Mouse (Mus musculus) limb, embryonic 14.5 days (tissue): ENCODE data around the gene Blvrb. TPM values are rescaled to one million over a fixed set of nuclear protein-coding genes. Genes with fewer than 3 reads are reported as not detected.

Experiments
- ATAC-seq: fragments of 200-750 bp; cut with Nextera tagmentation; 2 replicates; pipeline ENCODE4 v1.8.0; 2017; ENCODE audit warnings: low read depth, moderate number of reproducible peaks, moderate TSS enrichment; ENCODE audit not compliant: low FRiP score
- DNase-seq: peaks from one replicate; pipeline ENCODE4 v3.0.0-alpha.2; 2015; ENCODE audit warnings: low spot score
- H3K27ac ChIP-seq: fragments of 300-500 bp; sonication (generic); replicated peaks from 2 replicates; pipeline ENCODE4 v1.5.1; 2014; ENCODE audit warnings: low read depth, mild to moderate bottlenecking, low read length, moderate library complexity, mixed read lengths
- H3K27me3 ChIP-seq: fragments of 300-500 bp; sonication (generic); 2 replicates; pipeline ENCODE4 v1.6.1; 2014; ENCODE audit warnings: low read length, mixed read lengths; ENCODE audit not compliant: control insufficient read depth, insufficient read depth
- H3K36me3 ChIP-seq: fragments of 300-500 bp; sonication (generic); 2 replicates; pipeline ENCODE4 v1.6.1; 2014; ENCODE audit warnings: mild to moderate bottlenecking, low read length, moderate library complexity, mixed read lengths; ENCODE audit not compliant: control insufficient read depth, insufficient read depth
- H3K4me1 ChIP-seq: fragments of 300-500 bp; sonication (generic); 2 replicates; pipeline ENCODE4 v1.6.1; 2014; ENCODE audit warnings: antibody characterized with exemption, low read length, mixed read lengths; ENCODE audit not compliant: control insufficient read depth, insufficient read depth
- H3K4me2 ChIP-seq: fragments of 300-500 bp; sonication (generic); replicated peaks from 2 replicates; pipeline ENCODE4 v1.6.1; 2014; ENCODE audit warnings: low read depth, mild to moderate bottlenecking, low read length, moderate library complexity; ENCODE audit not compliant: severe bottlenecking
- H3K4me3 ChIP-seq: fragments of 300-500 bp; sonication (generic); replicated peaks from 2 replicates; pipeline ENCODE4 v1.5.1; 2014; ENCODE audit warnings: low read length
- H3K9ac ChIP-seq: fragments of 300-500 bp; sonication (generic); 2 replicates; pipeline ENCODE4 v1.6.1; 2014; ENCODE audit warnings: mild to moderate bottlenecking, low read depth, low read length, moderate library complexity; ENCODE audit not compliant: severe bottlenecking
- H3K9me3 ChIP-seq: fragments of 300-500 bp; sonication (generic); 2 replicates; pipeline ENCODE4 v1.6.1; 2016; ENCODE audit warnings: low read length; ENCODE audit not compliant: control insufficient read depth
- POLR2A ChIP-seq: fragments of 200-500 bp; IDR thresholded peaks from 2 replicates; pipeline ENCODE4 v1.8.0; 2012; ENCODE audit warnings: inconsistent platforms, mild to moderate bottlenecking, moderate library complexity, borderline replicate concordance; ENCODE audit not compliant: insufficient read depth, insufficient read length; ENCODE audit errors: extremely low read depth
- WGBS: fragments of 180-500 bp; shearing (Covaris S2); extraction: QIAGEN DNeasy Blood & Tissue Kit; methylation state at CpG from one replicate; pipeline ENCODE4 v1.1.7; 2014; 5-methylcytosine and 5-hydroxymethylcytosine counted together
- polyA plus RNA-seq, 2 experiments: library from polyadenylated mRNA; depleted of rRNA in 1 of 2; stranded (reverse) in 1 of 2; unstranded in 1 of 2; fragments of >200 nt; fragmentation: Nextera tagmentation in 1 of 2; extraction: Ambion mirVana in 1 of 2; gene quantifications; 2 replicates each; pipeline versions ENCODE4 v1.2.1 to v1.2.3; 2012 to 2014

The Blvrb gene
- polyA plus RNA-seq, 2 experiments: 44.8 to 60.8 TPM

DNA sequence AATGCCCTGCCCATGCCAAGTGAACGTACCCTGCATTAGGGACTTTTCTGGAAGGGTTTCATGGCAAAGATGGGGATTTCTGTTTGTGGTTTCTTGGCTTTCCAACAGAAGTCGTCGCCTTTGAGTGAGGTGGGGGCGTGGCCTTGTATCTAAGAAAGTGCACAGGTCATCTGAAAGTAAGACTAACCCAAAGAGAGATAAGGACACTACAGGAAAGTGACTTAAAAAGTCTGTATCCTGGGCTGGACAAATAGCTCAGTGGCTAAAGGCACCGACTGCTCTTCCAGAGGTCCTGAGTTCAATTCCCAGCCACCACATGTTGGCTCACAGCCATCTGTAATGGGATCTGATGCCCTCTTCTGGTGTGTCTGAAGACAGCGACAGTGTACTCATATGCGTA, 30.8 kb downstream of the Blvrb start:
- WGBS: 82% methylated on average over 7 of the region's 7 CpGs
- ATAC-seq: no peak
- H3K4me2 ChIP-seq: no peak overlapping the region
- no peak overlapping the region for H3K9ac ChIP-seq
- 0 out of 2 replicates have a peak, but pooled peaks cover 7% of the 10 kb centered on the region for H3K4me1 ChIP-seq
- H3K27ac ChIP-seq: no peak overlapping the region
- DNase-seq: no peak
- H3K36me3 ChIP-seq: peaks cover 18% of the 10 kb centered on the region
- H3K27me3 ChIP-seq: no peaks in the 10 kb centered on the region
- no peak overlapping the region for H3K4me3 ChIP-seq
- H3K9me3 ChIP-seq: no peaks in the 10 kb centered on the region
- TF ChIP-seq POLR2A: no peak

DNA sequence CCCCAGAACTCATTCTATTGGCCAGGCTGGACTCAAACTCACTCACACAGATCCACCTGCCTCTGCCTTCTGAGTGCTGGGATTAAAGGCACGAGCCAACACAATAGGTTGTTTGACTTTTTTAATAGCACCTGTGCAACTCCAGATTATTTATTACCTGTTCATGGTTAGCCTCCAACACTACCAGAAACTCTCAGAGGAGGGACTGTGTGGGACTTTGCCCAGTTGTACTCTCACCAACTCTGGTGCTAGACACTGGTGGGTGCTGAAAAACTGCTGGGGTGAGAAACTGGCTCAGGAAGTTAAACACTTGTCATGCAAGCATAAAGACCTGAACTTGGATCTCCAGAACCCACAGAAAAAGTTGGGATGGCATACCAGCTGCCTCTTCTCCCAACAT, 32.0 kb downstream of the Blvrb start:
- no peak for TF ChIP-seq POLR2A
- H3K9ac ChIP-seq: no peak overlapping the region
- H3K4me2 ChIP-seq: no peak overlapping the region
- H3K9me3 ChIP-seq: no peaks in the 10 kb centered on the region
- H3K4me1 ChIP-seq: 0 out of 2 replicates have a peak, but pooled peaks cover 7% of the 10 kb centered on the region
- peaks cover 18% of the 10 kb centered on the region for H3K36me3 ChIP-seq
- H3K27me3 ChIP-seq: no peaks in the 10 kb centered on the region
- WGBS: 71% methylated on average over 1 of the region's 1 CpGs
- DNase-seq: no peak
- ATAC-seq: no peak
- H3K27ac ChIP-seq: no peak overlapping the region
- H3K4me3 ChIP-seq: no peak overlapping the region

DNA sequence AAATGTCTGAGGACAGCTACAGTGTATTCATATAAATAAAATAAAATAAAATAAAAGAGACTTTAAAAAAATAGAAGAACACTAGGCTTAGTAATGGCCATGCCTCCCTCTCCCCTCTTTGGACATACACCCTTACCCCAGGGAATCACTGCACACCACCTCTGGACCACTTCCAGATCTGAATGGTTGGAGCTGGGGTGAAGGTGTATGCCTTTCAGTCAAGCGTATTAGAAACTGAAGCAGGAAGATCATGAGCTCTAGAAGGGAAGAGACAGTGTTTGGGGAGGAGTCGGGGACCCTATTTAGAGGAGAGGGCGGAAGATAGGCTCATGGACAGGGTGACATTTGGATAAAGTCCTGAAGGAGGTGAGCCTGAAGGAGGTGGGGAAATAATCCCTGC, 32.7 kb downstream of the Blvrb start:
- H3K4me1 ChIP-seq: 0 out of 2 replicates have a peak, but pooled peaks cover 4% of the 10 kb centered on the region
- peak overlapping the region; percentile 45; the same call in 1 of the 2 replicates for H3K4me2 ChIP-seq
- peak overlapping the region; percentile 77 for H3K27ac ChIP-seq
- no peaks in the 10 kb centered on the region for H3K27me3 ChIP-seq
- H3K9ac ChIP-seq: no peak overlapping the region
- no peak overlapping the region for H3K4me3 ChIP-seq
- ATAC-seq: no peak
- peaks cover 18% of the 10 kb centered on the region for H3K36me3 ChIP-seq
- TF ChIP-seq POLR2A: no peak
- 72% methylated on average over 3 of the region's 3 CpGs for WGBS
- H3K9me3 ChIP-seq: no peaks in the 10 kb centered on the region
- no peak for DNase-seq

- H3K4me3 ChIP-seq: peak overlapping the region; percentile 22
- DNase-seq: no peak
- peak overlapping the region; percentile 45 for H3K4me2 ChIP-seq
- H3K4me1 ChIP-seq: peaks cover 4% of the 10 kb centered on the region; the same call in 1 of the 2 replicates
- no peak for TF ChIP-seq POLR2A
- 20% methylated on average over 8 of the region's 11 CpGs for WGBS
- H3K36me3 ChIP-seq: peaks cover 16% of the 10 kb centered on the region
- no peaks in the 10 kb centered on the region for H3K27me3 ChIP-seq
- peak overlapping the region; percentile 77 for H3K27ac ChIP-seq
- peak overlapping the region; percentile 36; the same call in 1 of the 2 replicates for H3K9ac ChIP-seq
- no peak for ATAC-seq
- H3K9me3 ChIP-seq: no peaks in the 10 kb centered on the region
Measured at GRCm38 (mm10) chr7:27480927-27481626, 33.3 kb downstream of the Blvrb start.

GRCm38 (mm10) chr7:27481627-27481969, 33.8 kb downstream of the Blvrb start:
- peak overlapping the region; percentile 77 for H3K27ac ChIP-seq
- peaks cover 7% of the 10 kb centered on the region; the same call in 1 of the 2 replicates for H3K4me1 ChIP-seq
- H3K36me3 ChIP-seq: peaks cover 11% of the 10 kb centered on the region; the same call in 1 of the 2 replicates
- peak overlapping the region; percentile 22 for H3K4me3 ChIP-seq
- 0% methylated on average over 4 of the region's 12 CpGs for WGBS
- no peaks in the 10 kb centered on the region for H3K9me3 ChIP-seq
- ATAC-seq (peak; percentile 91), DNase-seq (peak; percentile 85)
- peak overlapping the region; percentile 45 for H3K4me2 ChIP-seq
- no peaks in the 10 kb centered on the region for H3K27me3 ChIP-seq
- H3K9ac ChIP-seq: peak overlapping the region; percentile 36
- no peak for TF ChIP-seq POLR2A

DNA sequence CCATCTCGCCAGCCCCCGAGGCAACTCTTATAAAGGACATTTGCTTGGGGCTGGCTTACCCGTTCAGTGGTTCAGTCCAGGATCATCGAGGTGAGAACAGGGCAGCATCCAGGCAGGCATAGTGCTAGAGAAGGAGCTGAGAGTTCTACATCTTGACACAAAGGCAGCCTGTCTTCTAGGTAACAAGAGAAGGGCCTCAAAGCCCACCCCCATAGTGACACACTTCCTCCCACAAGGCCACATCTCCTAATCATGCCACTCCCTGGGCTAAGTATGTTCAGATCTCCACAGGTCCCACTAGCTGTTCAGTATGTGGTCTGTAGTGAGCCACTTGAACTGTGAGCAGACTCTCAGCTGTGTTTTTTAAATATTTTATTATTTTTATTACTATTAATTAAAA, 36.1 kb downstream of the Blvrb start:
- Histone ChIP-seq H3K9ac (no peak overlapping the region), H3K36me3 (no peaks in the 10 kb centered on the region), H3K27me3 (no peaks in the 10 kb centered on the region), H3K4me3 (no peak overlapping the region), H3K4me2 (no peak overlapping the region), H3K9me3 (no peaks in the 10 kb centered on the region), H3K27ac (no peak overlapping the region), H3K4me1 (peaks cover 10% of the 10 kb centered on the region)
- WGBS: 89% methylated on average over 4 of the region's 4 CpGs
- no peak for TF ChIP-seq POLR2A
- ATAC-seq: no peak
- DNase-seq: no peak
